Mouse (Mus musculus) neural tube, embryonic 13.5 days (tissue): ENCODE results near the gene Xaf1. TPM values are rescaled to one million over a fixed set of nuclear protein-coding genes. Genes with fewer than 3 reads are reported as not detected.
A peak's percentile ranks its signal among the peaks of the same experiment; 100 is the strongest.

Experiments used
- ATAC-seq: fragments of 200-750 bp; cut with Nextera tagmentation; 2 replicates; pipeline ENCODE4 v1.8.0; 2017; ENCODE audit warnings: low read depth, mild to moderate bottlenecking, moderate TSS enrichment, moderate library complexity
- H3K27ac ChIP-seq: fragments of 300-500 bp; sonication (generic); replicated peaks from 2 replicates; pipeline ENCODE4 v1.5.1; 2015; ENCODE audit warnings: moderate library complexity, mild to moderate bottlenecking, inconsistent platforms
- H3K27me3 ChIP-seq: fragments of 300-500 bp; sonication (generic); 2 replicates; pipeline ENCODE4 v1.6.1; 2015; ENCODE audit warnings: mild to moderate bottlenecking, inconsistent platforms
- H3K36me3 ChIP-seq: fragments of 300-500 bp; sonication (generic); 2 replicates; pipeline ENCODE4 v1.6.1; 2015; ENCODE audit warnings: mild to moderate bottlenecking, inconsistent platforms
- H3K4me1 ChIP-seq: fragments of 300-500 bp; sonication (generic); replicated peaks from 2 replicates; pipeline ENCODE4 v1.6.1; 2015; ENCODE audit warnings: inconsistent platforms
- H3K4me2 ChIP-seq: fragments of 300-500 bp; sonication (generic); 2 replicates; pipeline ENCODE4 v1.6.1; 2015; ENCODE audit warnings: inconsistent platforms, mild to moderate bottlenecking, moderate library complexity
- H3K4me3 ChIP-seq: fragments of 300-500 bp; sonication (generic); 2 replicates; pipeline ENCODE4 v1.5.1; 2015; ENCODE audit warnings: mild to moderate bottlenecking, inconsistent platforms
- H3K9ac ChIP-seq: fragments of 300-500 bp; sonication (generic); 2 replicates; pipeline ENCODE4 v1.6.1; 2015; ENCODE audit warnings: moderate library complexity, mild to moderate bottlenecking, inconsistent platforms
- H3K9me3 ChIP-seq: fragments of 300-500 bp; sonication (generic); 2 replicates; pipeline ENCODE4 v1.6.1; 2016; ENCODE audit warnings: inconsistent platforms
- WGBS: fragments of 180-500 bp; shearing (Covaris S2); methylation state at CpG from one replicate; pipeline ENCODE4 v1.1.7; 2015; 5-methylcytosine and 5-hydroxymethylcytosine counted together
- polyA plus RNA-seq: library from polyadenylated mRNA; unstranded; fragments of >200 nt; fragmentation: Nextera tagmentation; extraction: Ambion mirVana; gene quantifications from 2 replicates; pipeline ENCODE4 v1.2.1, GENCODE M21; 2015

Xaf1 gene
- polyA plus RNA-seq, result 2.3 and 2.4 TPM in 2 replicates

DNA sequence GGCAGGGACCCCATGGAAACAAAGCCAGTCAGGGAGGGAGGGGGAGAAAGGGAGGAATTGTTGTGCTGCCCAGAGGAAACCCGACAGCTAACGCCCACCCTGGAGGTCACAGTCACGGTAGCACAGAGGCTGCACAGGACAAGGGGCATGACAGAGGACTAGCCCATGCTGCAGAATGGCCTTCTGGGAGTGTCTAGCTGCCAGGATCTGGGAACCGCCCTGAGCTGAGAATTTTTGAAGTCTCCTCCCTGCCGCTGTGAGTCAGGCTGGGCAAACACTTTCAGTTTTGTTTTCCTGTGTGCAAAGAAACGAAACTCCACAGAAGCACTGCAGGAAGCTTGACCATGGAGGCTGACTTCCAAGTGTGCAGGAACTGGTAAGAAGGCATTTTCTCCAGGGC lies at the start of gene Xaf1:
Xaf1 (plus strand) TSS at position 296 of the 400 bp plus-strand sequence.
- Histone ChIP-seq H3K4me2 (peak within 1 kb of the TSS; percentile 6; the same call in 1 of the 2 replicates), H3K9ac (no peak within 1 kb of the TSS), H3K27ac (no peak within 1 kb of the TSS), H3K4me1 (no peaks in the 10 kb centered on the region), H3K9me3 (no peaks in the 10 kb centered on the region), H3K4me3 (no peak within 1 kb of the TSS), H3K27me3 (no peaks in the 10 kb centered on the region), H3K36me3 (no peaks in the 10 kb centered on the region)
- WGBS, result 34% methylated on average over 6 of the region's 6 CpGs
- ATAC-seq, result no peak

GRCm38 (mm10) chr11:72255629-72256028 lies 45.8 kb upstream of the Xaf1 start:
- no peaks in the 10 kb centered on the region for H3K27me3 ChIP-seq
- 97% methylated on average over 4 of the region's 4 CpGs for WGBS
- H3K4me3 ChIP-seq, result no peak overlapping the region
- H3K27ac ChIP-seq, result no peak overlapping the region
- ATAC-seq, result no peak
- no peak overlapping the region for H3K4me2 ChIP-seq
- H3K9ac ChIP-seq, result no peak overlapping the region
- H3K4me1 ChIP-seq, result no peaks in the 10 kb centered on the region
- no peaks in the 10 kb centered on the region for H3K9me3 ChIP-seq
- no peaks in the 10 kb centered on the region for H3K36me3 ChIP-seq

GRCm38 (mm10) chr11:72256441-72256840 lies 45.0 kb upstream of the Xaf1 start:
- Histone ChIP-seq H3K27ac (no peak overlapping the region), H3K9me3 (no peaks in the 10 kb centered on the region), H3K4me3 (no peak overlapping the region), H3K36me3 (no peaks in the 10 kb centered on the region), H3K27me3 (no peaks in the 10 kb centered on the region), H3K4me1 (no peaks in the 10 kb centered on the region), H3K4me2 (no peak overlapping the region), H3K9ac (no peak overlapping the region)
- no peak for ATAC-seq
- WGBS, result 77% methylated on average over 2 of the region's 2 CpGs

DNA sequence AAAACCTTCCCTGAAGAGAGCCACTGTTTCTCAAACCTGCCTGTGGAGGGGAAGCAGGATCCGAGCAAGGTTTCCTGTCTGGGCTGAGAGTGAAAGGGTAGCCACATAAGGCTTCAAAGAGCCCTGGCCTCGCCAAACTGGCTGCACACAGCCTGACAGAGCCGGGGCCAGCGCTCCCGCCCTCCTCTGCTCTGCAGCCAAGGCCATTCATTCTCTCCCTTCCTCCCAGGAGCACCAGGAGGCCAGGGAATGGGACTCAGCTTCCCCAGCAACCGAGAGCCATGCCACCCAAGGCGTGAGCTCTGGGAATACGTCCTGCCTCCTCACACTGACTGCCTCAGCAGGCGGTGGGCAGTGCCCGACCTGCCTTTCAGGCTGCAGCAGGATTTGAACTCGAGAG lies 35.9 kb upstream of the Xaf1 start:
- ATAC-seq, result 0 out of 2 replicates have a peak, but pooled peaks have one; percentile 20
- Histone ChIP-seq H3K4me1 (peaks cover 24% of the 10 kb centered on the region), H3K4me2 (peak overlapping the region; percentile 62), H3K27me3 (peaks cover 52% of the 10 kb centered on the region), H3K9ac (0 out of 2 replicates have a peak overlapping the region, but pooled peaks have one; percentile 12), H3K27ac (no peak overlapping the region), H3K4me3 (peak overlapping the region; percentile 11; the same call in 1 of the 2 replicates), H3K36me3 (no peaks in the 10 kb centered on the region), H3K9me3 (no peaks in the 10 kb centered on the region)
- WGBS, result 3% methylated on average over 11 of the region's 11 CpGs

GRCm38 (mm10) chr11:72266207-72266959 lies 35.0 kb upstream of the Xaf1 start:
- WGBS, result 2% methylated on average over 46 of the region's 46 CpGs
- Histone ChIP-seq H3K9me3 (no peaks in the 10 kb centered on the region), H3K27me3 (peaks cover 52% of the 10 kb centered on the region), H3K9ac (peak overlapping the region; percentile 61), H3K36me3 (no peaks in the 10 kb centered on the region), H3K27ac (no peak overlapping the region), H3K4me3 (peak overlapping the region; percentile 37), H3K4me2 (peak overlapping the region; percentile 62), H3K4me1 (peaks cover 24% of the 10 kb centered on the region)
- peak; percentile 92 for ATAC-seq

- Histone ChIP-seq H3K9ac (peak within 1 kb of the TSS; percentile 61), H3K4me3 (peak within 1 kb of the TSS; percentile 37), H3K36me3 (no peaks in the 10 kb centered on the region), H3K27ac (no peak within 1 kb of the TSS), H3K9me3 (no peaks in the 10 kb centered on the region), H3K27me3 (peaks cover 52% of the 10 kb centered on the region), H3K4me1 (peaks cover 24% of the 10 kb centered on the region), H3K4me2 (peak within 1 kb of the TSS; percentile 62)
- ATAC-seq, result peak; percentile 68
- 2% methylated on average over 36 of the region's 36 CpGs for WGBS
Observed at GRCm38 (mm10) chr11:72266960-72267560, 34.4 kb upstream of the Xaf1 start, which contains the start of gene Slc13a5. Gene Slc13a5, minus strand, starts transcription at chr11:72267222.

GRCm38 (mm10) chr11:72271761-72272160 lies 29.7 kb upstream of the Xaf1 start:
- Histone ChIP-seq H3K27me3 (peaks cover 19% of the 10 kb centered on the region), H3K4me2 (no peak overlapping the region), H3K36me3 (no peaks in the 10 kb centered on the region), H3K4me1 (peaks cover 5% of the 10 kb centered on the region; the same call in 1 of the 2 replicates), H3K9ac (no peak overlapping the region), H3K4me3 (no peak overlapping the region), H3K9me3 (no peaks in the 10 kb centered on the region), H3K27ac (no peak overlapping the region)
- ATAC-seq, result no peak
- WGBS, result 63% methylated on average over 1 of the region's 1 CpGs

GRCm38 (mm10) chr11:72273341-72273740 lies 28.1 kb upstream of the Xaf1 start:
- no peak overlapping the region for H3K9ac ChIP-seq
- ATAC-seq, result no peak
- WGBS, result 77% methylated on average over 3 of the region's 3 CpGs
- no peaks in the 10 kb centered on the region for H3K9me3 ChIP-seq
- peaks cover 3% of the 10 kb centered on the region for H3K27me3 ChIP-seq
- H3K4me1 ChIP-seq, result no peaks in the 10 kb centered on the region
- no peak overlapping the region for H3K4me3 ChIP-seq
- no peak overlapping the region for H3K27ac ChIP-seq
- no peaks in the 10 kb centered on the region for H3K36me3 ChIP-seq
- no peak overlapping the region for H3K4me2 ChIP-seq

DNA sequence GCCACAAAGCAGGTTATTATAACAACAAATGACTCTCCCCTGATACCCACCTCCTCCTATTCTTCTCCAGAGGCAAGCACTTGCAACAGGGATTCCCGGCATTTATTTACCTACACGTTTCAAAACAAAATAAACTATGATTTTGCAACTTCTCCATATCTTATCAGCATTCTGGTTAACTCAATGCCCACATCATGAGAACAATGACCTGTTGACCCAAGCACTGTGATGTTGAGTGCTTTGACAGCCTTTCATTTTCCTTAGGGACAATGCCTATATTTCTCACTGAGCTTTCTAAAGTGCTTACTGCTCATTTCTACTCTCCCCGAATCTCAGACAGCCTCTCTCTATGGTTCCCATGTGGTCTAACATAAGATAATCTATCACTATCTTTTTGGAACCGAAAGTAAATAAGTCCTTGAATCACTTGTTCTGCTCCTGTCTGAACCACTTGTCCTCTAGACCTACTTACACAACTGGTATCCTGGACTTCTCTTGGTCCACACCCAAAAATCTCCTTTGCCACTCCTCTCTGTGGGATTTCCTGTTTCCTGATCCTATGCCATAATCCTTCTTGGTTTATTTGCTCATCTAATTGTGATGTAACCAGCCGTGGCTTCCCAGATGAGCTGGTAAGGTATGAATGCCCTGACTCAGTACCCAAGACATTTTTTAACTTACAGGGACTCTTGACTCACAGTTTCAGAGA lies 20.1 kb upstream of the Xaf1 start:
- Histone ChIP-seq H3K36me3 (no peaks in the 10 kb centered on the region), H3K4me3 (no peak overlapping the region), H3K9me3 (no peaks in the 10 kb centered on the region), H3K27me3 (no peaks in the 10 kb centered on the region), H3K4me2 (no peak overlapping the region), H3K9ac (no peak overlapping the region), H3K27ac (no peak overlapping the region), H3K4me1 (no peaks in the 10 kb centered on the region)
- no peak for ATAC-seq
- 83% methylated on average over 5 of the region's 5 CpGs for WGBS

- no peak for ATAC-seq
- WGBS, result 75% methylated on average over 5 of the region's 5 CpGs
- Histone ChIP-seq H3K27ac (no peak overlapping the region), H3K27me3 (no peaks in the 10 kb centered on the region), H3K9ac (no peak overlapping the region), H3K4me2 (no peak overlapping the region), H3K9me3 (no peaks in the 10 kb centered on the region), H3K4me1 (no peaks in the 10 kb centered on the region), H3K36me3 (no peaks in the 10 kb centered on the region), H3K4me3 (no peak overlapping the region)
Observed at GRCm38 (mm10) chr11:72281852-72282400, 19.5 kb upstream of the Xaf1 start.

- no peaks in the 10 kb centered on the region for H3K4me1 ChIP-seq
- H3K9me3 ChIP-seq, result no peaks in the 10 kb centered on the region
- H3K36me3 ChIP-seq, result no peaks in the 10 kb centered on the region
- 91% methylated on average over 16 of the region's 16 CpGs for WGBS
- no peak overlapping the region for H3K9ac ChIP-seq
- no peak overlapping the region for H3K27ac ChIP-seq
- no peak overlapping the region for H3K4me2 ChIP-seq
- no peak for ATAC-seq
- no peaks in the 10 kb centered on the region for H3K27me3 ChIP-seq
- no peak overlapping the region for H3K4me3 ChIP-seq
Observed at GRCm38 (mm10) chr11:72283486-72284224, 17.8 kb upstream of the Xaf1 start.
